Mouse (Mus musculus): ENCODE measurements around the gene Btbd11. TPM values are rescaled to one million over a fixed set of nuclear protein-coding genes. Genes with fewer than 3 reads are reported as not detected.

The Btbd11 gene
- 10.1 and 10.5 TPM in 2 replicates for polyA plus RNA-seq (2016; fragmentation: Nextera tagmentation; extraction: Ambion mirVana)

DNA sequence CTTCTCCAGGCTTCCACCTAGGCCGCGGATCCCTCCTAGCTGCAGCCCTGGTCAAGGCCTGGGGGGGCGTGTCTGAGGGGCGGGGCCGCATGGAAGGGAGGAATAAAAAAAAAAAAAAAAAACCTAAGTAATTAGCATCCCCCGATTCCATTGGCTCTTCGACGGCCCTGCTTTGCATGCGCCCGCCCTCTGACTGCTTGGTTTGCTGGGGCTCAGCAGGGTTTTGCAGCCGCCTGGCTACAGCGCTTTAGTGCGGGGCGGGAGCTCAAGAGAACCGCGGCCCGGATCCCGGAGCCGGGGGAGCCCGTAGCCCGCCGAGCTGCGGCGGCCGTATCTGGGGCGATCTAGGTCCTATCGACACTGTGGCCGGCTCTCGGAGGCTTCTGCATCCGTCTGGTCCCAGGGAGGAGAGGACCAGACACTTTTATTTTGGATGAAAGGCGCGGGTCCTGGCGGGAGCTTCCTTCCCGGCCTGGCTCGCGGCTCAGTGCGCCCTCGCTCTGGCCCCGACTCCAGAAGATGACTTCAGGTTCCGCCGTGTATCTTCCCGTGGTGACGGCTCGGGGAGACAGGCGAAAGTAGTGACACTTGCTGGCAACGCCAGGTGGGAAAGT, at the start of gene Btbd11:
Gene Btbd11 (plus strand): TSS at position 210 of the 614 bp plus-strand sequence.
- Histone ChIP-seq H3K27me3 (peaks cover 10% of the 10 kb centered on the region; the same call in 1 of the 2 replicates), H3K9me3 (no peaks in the 10 kb centered on the region), H3K9ac (peak within 1 kb of the TSS; percentile 74), H3K36me3 (no peaks in the 10 kb centered on the region), H3K4me2 (replicated peaks) (peak within 1 kb of the TSS; percentile 92), H3K4me3 (peak within 1 kb of the TSS; percentile 62), H3K27ac (peak within 1 kb of the TSS; percentile 65; the same call in 1 of the 2 replicates), H3K4me1 (peaks cover 21% of the 10 kb centered on the region)
- under 1% methylated on average over 46 of the region's 46 CpGs for WGBS
- ATAC-seq (ENCODE audit: insufficient number of reproducible peaks, insufficient read depth, low FRiP score, low TSS enrichment), result peak; percentile 92

DNA sequence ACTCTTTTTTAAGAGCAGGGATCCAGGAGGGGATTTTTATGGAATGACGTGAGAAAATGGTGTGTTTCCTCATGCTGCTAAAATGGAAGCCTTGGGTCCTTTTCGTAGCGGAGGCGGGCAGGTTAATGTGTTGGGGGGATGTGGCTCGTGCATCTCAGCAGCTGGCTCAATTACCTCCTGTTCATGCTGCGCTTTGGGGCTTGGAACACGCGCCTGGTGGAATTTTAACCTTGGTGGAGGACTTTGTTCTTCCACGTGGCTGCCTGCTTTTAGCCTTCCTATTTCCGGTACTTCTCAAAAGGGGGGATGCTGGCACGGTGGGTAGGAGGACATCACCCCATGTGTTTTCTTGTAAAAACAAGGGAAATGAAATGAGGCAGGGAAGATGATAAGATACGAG, 47.9 kb upstream of the Btbd11 start:
- ATAC-seq (ENCODE audit: insufficient number of reproducible peaks, insufficient read depth, low FRiP score, low TSS enrichment), result no peak
- Histone ChIP-seq H3K27ac (no peak overlapping the region), H3K4me3 (no peak overlapping the region), H3K36me3 (no peaks in the 10 kb centered on the region), H3K4me1 (no peaks in the 10 kb centered on the region), H3K27me3 (no peaks in the 10 kb centered on the region), H3K9me3 (no peaks in the 10 kb centered on the region), H3K4me2 (replicated peaks) (no peak overlapping the region), H3K9ac (no peak overlapping the region)
- WGBS, result 71% methylated on average over 12 of the region's 12 CpGs

DNA sequence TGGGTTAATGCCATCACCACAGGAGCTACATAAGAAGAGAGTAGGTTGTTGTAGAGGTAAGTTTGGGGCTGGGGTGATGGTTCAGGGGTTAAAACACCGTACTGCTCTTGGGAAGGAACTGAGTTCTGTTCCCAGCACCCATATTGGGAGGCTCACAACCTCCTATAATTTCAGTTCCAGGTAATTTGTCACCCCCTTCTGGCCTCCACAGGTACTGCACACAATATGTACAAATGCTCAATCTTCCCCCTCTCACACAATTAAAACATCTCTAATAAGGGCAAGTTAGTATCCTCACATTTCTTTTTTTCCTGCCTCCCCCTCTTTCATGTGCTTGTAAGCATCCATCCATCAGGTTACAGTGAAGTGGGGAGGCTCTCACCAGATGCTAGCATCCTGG, 44.7 kb upstream of the Btbd11 start:
- Histone ChIP-seq H3K9me3 (no peaks in the 10 kb centered on the region), H3K4me2 (replicated peaks) (no peak overlapping the region), H3K27me3 (no peaks in the 10 kb centered on the region), H3K9ac (no peak overlapping the region), H3K4me3 (no peak overlapping the region), H3K4me1 (no peaks in the 10 kb centered on the region), H3K27ac (no peak overlapping the region), H3K36me3 (no peaks in the 10 kb centered on the region)
- 71% methylated on average over 1 of the region's 1 CpGs for WGBS
- ATAC-seq (ENCODE audit: insufficient number of reproducible peaks, insufficient read depth, low FRiP score, low TSS enrichment), result no peak

DNA sequence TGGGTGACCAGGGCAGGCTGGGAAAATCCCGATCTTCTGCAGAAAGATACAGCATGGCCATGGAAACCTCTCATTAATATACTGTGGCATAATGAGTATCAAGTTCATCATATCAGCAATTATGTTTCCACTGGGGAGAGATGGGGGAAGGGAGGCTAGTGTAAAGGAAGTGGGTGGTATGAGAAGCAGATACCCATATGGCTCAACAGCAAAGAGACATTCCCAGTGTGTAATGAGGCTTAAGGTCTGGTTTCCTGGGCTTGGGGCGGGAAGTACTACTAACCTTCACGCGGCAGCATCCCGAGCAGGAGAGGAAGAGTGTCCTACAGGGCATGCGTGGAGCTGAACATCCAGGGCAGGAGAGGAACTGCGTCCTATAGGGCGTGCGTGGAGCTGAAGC, 39.4 kb upstream of the Btbd11 start:
- Histone ChIP-seq H3K9me3 (no peaks in the 10 kb centered on the region), H3K27me3 (no peaks in the 10 kb centered on the region), H3K4me1 (no peaks in the 10 kb centered on the region), H3K4me2 (replicated peaks) (no peak overlapping the region), H3K4me3 (no peak overlapping the region), H3K9ac (no peak overlapping the region), H3K36me3 (no peaks in the 10 kb centered on the region), H3K27ac (no peak overlapping the region)
- ATAC-seq (ENCODE audit: insufficient number of reproducible peaks, insufficient read depth, low FRiP score, low TSS enrichment), result no peak
- 84% methylated on average over 9 of the region's 9 CpGs for WGBS

DNA sequence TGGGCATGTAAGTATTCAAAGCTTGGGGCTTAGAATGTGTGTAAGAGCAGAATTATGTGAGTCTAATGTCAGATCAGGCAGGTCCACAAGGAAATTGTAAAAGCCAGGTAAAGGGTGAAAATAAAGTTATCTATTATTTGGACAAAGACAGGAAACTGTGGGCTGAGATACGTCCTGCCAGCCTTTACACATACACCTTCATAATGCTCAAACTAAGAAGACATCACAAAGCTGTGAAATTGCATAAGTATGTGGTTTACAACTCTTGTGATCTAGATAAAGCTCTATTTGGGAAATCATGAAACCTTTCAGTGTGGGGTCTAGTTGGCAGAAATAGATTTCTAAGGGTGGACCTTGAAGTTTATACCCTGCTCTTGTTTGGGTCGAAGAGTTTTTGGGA, 34.1 kb upstream of the Btbd11 start:
- no peaks in the 10 kb centered on the region for H3K36me3 ChIP-seq
- no peak overlapping the region for H3K9ac ChIP-seq
- no peaks in the 10 kb centered on the region for H3K27me3 ChIP-seq
- no peak overlapping the region for H3K4me2 ChIP-seq (replicated peaks)
- H3K27ac ChIP-seq, result no peak overlapping the region
- H3K4me1 ChIP-seq, result no peaks in the 10 kb centered on the region
- no peak for ATAC-seq (ENCODE audit: insufficient number of reproducible peaks, insufficient read depth, low FRiP score, low TSS enrichment)
- 87% methylated on average over 2 of the region's 2 CpGs for WGBS
- H3K9me3 ChIP-seq, result no peaks in the 10 kb centered on the region
- H3K4me3 ChIP-seq, result no peak overlapping the region

DNA sequence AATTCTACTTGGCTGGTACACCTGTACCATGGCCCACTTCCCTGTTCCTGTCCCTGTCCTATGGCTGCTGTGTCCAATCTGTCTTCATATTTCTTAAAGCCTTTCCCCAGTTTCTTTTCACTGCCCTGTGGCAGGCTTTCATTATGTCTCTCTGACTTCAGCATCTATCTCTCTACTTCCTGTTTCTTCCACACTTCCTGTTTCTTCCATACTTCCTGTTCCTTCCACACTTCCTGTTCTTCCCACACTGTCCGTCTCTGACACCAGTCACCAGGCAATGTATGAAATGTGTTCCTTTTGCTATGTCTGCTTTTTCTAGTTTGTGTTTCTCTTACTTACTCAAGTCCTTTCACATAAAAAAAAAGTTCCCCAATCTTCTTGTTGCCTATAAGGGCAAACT, 32.3 kb upstream of the Btbd11 start:
- Histone ChIP-seq H3K4me3 (no peak overlapping the region), H3K27ac (no peak overlapping the region), H3K4me1 (no peaks in the 10 kb centered on the region), H3K9ac (no peak overlapping the region), H3K27me3 (no peaks in the 10 kb centered on the region), H3K4me2 (replicated peaks) (no peak overlapping the region), H3K36me3 (no peaks in the 10 kb centered on the region), H3K9me3 (no peaks in the 10 kb centered on the region)
- no peak for ATAC-seq (ENCODE audit: insufficient number of reproducible peaks, insufficient read depth, low FRiP score, low TSS enrichment)
- 84% methylated on average over 1 of the region's 1 CpGs for WGBS

DNA sequence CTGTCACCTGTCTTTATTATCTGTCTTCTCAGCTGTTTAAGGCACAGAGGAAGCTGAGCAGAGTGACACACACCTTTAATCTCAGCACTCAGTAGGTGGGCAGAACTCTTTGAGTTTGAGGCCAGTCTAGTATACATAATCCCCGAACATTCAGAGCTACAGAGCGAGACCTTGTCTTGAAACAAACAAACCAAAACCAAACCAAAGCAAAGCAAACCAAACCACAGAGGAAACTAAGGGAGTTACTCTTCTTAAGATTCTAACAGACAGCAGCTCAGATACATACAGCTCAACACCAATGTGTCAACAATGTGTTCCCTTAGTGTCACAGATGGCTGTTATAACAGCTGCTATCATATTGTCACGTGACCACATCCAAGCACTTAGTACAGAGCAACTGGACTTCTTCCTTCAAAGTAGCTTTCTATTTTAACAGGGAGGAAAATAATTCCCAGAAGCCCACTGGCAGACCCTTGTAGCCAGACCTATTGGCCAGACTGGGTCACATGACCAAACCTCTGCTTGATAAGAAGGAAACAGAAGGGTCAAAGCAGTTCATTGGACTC, 27.0 kb upstream of the Btbd11 start:
- Histone ChIP-seq H3K27me3 (no peaks in the 10 kb centered on the region), H3K4me3 (no peak overlapping the region), H3K27ac (no peak overlapping the region), H3K9me3 (no peaks in the 10 kb centered on the region), H3K4me2 (replicated peaks) (no peak overlapping the region), H3K36me3 (no peaks in the 10 kb centered on the region), H3K4me1 (no peaks in the 10 kb centered on the region), H3K9ac (no peak overlapping the region)
- ATAC-seq (ENCODE audit: insufficient number of reproducible peaks, insufficient read depth, low FRiP score, low TSS enrichment), result no peak
- WGBS, result 88% methylated on average over 3 of the region's 3 CpGs

DNA sequence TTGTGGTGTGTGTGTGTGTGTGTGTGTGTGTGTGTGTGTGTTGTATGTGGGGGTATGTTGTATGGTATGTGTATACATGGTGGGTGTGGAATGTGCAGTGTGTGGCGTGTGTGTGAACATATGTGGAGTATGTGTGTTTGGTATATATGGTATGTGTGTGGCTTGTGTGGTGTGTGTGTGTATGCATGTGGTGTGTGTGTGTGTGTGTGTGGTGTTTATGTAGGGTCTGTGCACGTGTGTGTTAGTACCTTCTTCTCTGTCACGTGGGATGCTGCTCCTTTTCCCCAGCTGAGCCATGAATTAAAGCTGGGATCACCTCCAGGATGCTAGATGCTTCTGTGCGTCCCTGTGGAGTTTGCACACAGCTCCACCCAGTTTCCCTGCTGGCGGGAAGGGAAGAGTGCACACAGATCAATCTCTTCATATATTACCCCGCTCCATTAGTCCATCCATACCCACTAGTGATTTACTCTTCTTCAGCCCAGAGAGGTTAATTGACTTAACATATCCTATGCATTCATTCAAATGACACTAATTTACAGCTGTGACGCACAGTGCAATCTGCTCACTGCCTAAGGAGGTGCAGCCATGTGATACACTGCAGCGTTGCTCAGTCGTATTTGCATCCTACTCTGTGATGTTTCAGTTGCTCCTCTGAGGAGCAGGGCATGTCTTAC, 23.7 kb upstream of the Btbd11 start:
- H3K4me2 ChIP-seq (replicated peaks), result no peak overlapping the region
- no peak overlapping the region for H3K27ac ChIP-seq
- H3K9ac ChIP-seq, result no peak overlapping the region
- no peaks in the 10 kb centered on the region for H3K9me3 ChIP-seq
- 74% methylated on average over 9 of the region's 9 CpGs for WGBS
- H3K27me3 ChIP-seq, result 0 out of 2 replicates have a peak, but pooled peaks cover 2% of the 10 kb centered on the region
- H3K36me3 ChIP-seq, result no peaks in the 10 kb centered on the region
- no peaks in the 10 kb centered on the region for H3K4me1 ChIP-seq
- H3K4me3 ChIP-seq, result no peak overlapping the region
- ATAC-seq (ENCODE audit: insufficient number of reproducible peaks, insufficient read depth, low FRiP score, low TSS enrichment), result no peak

DNA sequence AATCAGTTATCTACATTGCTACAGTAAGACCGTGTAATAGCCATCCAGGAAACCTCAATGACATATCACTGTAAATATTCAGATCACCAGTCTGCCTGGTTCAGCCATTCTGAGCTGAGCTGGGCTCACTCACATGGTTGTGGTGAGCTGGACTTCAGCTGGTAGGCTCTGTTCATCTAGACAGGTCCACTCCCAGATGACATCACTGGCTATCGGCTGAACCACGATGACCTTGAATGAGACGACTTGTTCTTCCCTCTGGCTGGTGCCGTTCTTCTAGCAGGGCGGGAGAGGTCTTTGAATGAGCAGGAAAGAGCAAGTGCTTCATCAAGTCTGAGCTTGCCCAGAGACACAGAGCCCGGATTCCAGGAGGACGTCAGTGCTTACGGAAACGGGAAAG, 19.7 kb upstream of the Btbd11 start:
- H3K4me3 ChIP-seq, result no peak overlapping the region
- H3K36me3 ChIP-seq, result no peaks in the 10 kb centered on the region
- 80% methylated on average over 10 of the region's 10 CpGs for WGBS
- ATAC-seq (ENCODE audit: insufficient number of reproducible peaks, insufficient read depth, low FRiP score, low TSS enrichment), result no peak
- H3K27me3 ChIP-seq, result 0 out of 2 replicates have a peak, but pooled peaks cover 2% of the 10 kb centered on the region
- no peak overlapping the region for H3K9ac ChIP-seq
- H3K4me1 ChIP-seq, result no peaks in the 10 kb centered on the region
- no peak overlapping the region for H3K27ac ChIP-seq
- H3K9me3 ChIP-seq, result no peaks in the 10 kb centered on the region
- H3K4me2 ChIP-seq (replicated peaks), result no peak overlapping the region

DNA sequence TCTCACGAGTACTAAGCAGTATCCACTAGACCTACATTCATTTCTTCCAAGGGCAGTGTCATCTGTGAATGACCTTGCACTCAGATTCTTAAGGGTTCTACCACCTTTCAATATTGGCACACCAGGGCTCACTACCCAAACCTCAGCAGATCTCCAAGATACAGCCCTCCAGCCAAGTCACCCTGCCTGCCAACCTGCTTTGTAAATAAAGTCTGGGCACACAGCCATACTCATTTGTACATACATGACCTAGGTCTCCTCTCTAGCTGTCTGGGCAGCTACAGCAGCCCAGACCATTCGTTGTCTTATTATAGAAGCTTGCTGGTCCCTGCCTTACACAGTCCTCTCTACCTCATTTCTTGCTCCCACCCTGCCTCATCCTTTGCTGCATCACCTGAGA, 15.3 kb upstream of the Btbd11 start:
- no peak overlapping the region for H3K27ac ChIP-seq
- H3K36me3 ChIP-seq, result no peaks in the 10 kb centered on the region
- ATAC-seq (ENCODE audit: insufficient number of reproducible peaks, insufficient read depth, low FRiP score, low TSS enrichment), result no peak
- H3K4me2 ChIP-seq (replicated peaks), result no peak overlapping the region
- H3K27me3 ChIP-seq, result 0 out of 2 replicates have a peak, but pooled peaks cover 2% of the 10 kb centered on the region
- 85% methylated on average over 2 of the region's 2 CpGs for WGBS
- H3K9ac ChIP-seq, result no peak overlapping the region
- H3K9me3 ChIP-seq, result no peaks in the 10 kb centered on the region
- H3K4me3 ChIP-seq, result no peak overlapping the region
- H3K4me1 ChIP-seq, result no peaks in the 10 kb centered on the region

DNA sequence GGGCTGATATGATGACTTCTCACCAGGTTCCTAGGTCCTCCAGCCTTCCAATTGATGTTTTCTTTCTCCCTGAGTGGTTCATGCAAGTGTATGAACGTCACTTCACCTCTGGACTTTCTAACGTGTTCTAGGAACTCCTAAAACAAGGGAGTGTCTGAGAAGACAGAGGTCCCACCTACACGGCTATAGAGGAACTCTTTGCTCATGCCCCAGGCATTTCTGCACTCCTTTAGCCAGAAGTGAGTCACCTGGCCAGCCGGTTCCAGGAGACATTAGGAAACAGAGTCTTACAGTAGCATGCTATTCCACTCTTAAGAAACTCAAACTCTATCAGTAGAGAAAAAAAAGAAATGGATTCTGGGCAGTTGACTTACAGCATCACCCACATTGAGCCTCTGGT, 14.5 kb upstream of the Btbd11 start:
- Histone ChIP-seq H3K27ac (no peak overlapping the region), H3K4me3 (no peak overlapping the region), H3K27me3 (0 out of 2 replicates have a peak, but pooled peaks cover under 1% of the 10 kb centered on the region), H3K9me3 (no peaks in the 10 kb centered on the region), H3K9ac (no peak overlapping the region), H3K36me3 (no peaks in the 10 kb centered on the region), H3K4me2 (replicated peaks) (no peak overlapping the region), H3K4me1 (no peaks in the 10 kb centered on the region)
- no peak for ATAC-seq (ENCODE audit: insufficient number of reproducible peaks, insufficient read depth, low FRiP score, low TSS enrichment)
- WGBS, result 75% methylated on average over 4 of the region's 4 CpGs

DNA sequence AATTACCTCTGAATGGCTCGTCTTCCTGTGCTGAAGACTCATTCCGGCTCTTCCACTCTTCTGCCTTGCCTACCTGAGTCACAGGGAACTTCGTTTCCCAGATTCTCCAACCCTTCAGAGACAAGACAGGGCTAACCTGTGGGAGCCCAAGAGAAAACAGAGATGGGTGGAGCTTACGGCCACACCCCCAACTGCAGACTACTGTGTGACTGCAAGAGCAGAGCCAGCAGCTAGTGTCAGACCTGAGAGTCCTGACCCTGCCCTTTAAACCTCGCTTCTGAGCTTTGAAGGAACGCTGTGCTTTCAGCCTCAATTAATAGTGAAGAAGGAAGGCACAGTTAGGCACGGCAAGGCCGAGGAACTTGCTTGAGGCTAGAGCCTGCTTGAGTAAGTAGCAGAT, 7.6 kb upstream of the Btbd11 start:
- ATAC-seq (ENCODE audit: insufficient number of reproducible peaks, insufficient read depth, low FRiP score, low TSS enrichment), result no peak
- peak overlapping the region; percentile 25; the same call in 1 of the 2 replicates for H3K4me2 ChIP-seq (replicated peaks)
- 13% methylated on average over 8 of the region's 8 CpGs for whole genome bisulfite sequencing
- no peaks in the 10 kb centered on the region for H3K36me3 ChIP-seq
- H3K4me3 ChIP-seq, result no peak overlapping the region
- H3K27ac ChIP-seq, result no peak overlapping the region
- no peaks in the 10 kb centered on the region for H3K4me1 ChIP-seq
- no peaks in the 10 kb centered on the region for H3K9me3 ChIP-seq
- no peaks in the 10 kb centered on the region for H3K27me3 ChIP-seq
- H3K9ac ChIP-seq, result no peak overlapping the region

All from embryonic facial prominence, embryonic 12.5 days (tissue).